Mouse (Mus musculus): ENCODE results near the gene Il34. TPM values are rescaled to one million over a fixed set of nuclear protein-coding genes. Genes with fewer than 3 reads are reported as not detected.

The Il34 gene
- total RNA-seq, 4 experiments from 2014 or later = 4.3 to 8.3 (median 5.9) TPM

DNA sequence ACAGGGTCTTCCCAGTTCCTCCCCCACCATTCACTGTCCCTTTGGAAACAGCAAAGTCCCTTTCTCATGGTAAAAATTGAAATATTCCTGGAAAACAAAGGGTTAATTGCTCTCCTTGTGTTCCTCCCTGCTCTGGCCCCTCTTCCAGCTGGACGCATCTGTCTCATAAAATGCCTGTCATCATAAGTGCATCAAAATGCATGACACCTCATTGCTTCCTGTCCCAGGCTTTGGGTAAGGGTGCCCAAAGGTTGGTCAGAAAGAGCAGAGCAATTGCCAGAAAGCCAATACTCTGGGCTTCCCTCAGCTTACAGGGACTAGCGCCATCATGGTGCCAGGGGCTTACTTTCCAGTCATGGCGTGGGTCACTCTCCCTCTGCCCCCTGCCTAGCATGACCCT, 95.1 kb downstream of the Il34 start:
- DNase-seq (ENCODE audit: low spot score) = no peak

DNA sequence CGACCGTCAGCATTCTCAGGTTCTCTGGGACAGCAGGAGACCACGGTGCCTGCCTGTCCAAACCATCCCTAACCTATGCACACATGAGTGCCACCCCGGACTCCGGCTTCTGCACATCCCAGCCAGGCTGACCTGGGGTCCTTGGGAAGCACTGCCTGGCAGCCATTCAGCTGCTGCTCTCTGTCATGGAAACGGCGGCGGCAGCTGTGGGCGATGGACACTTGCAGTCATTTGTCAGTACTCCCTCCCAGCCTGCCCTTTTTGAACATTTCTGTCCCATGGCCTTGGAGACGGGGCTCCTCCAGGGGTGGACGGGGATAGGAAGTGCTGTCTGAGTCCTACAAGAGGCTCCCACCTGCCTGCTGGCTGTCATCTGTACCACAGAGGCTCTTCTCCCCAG, 97.3 kb downstream of the Il34 start:
- DNase-seq (ENCODE audit: low spot score) = no peak

DNA sequence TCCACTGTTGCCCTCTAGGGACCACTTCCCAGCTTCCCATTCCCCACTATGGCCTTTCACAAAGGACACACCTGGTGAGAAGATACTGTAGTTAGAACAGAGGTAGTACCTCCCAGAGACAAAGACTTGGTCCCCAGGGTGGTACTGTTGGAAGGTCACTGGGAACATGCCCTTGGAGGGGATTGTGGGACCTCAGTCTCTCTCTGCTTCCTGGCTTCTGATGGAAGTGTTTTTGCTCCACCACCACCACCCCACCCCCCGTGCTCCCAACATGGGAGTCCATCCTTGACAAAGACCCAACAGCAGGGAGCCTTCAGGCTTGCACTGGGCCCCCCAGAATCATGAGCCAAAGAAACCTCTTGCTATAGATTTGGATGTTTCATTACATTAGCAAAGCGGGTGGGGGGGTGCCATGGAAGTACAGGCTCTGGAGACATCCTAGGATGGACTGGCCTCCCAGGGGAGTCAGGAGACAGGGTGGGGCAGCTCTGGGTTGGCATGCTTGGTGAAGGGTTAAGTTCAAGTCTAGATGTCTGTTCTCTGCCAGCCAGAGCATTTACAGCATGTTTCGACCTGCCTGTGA, 99.3 kb downstream of the Il34 start:
- no peak for DNase-seq (ENCODE audit: low spot score)

DNA sequence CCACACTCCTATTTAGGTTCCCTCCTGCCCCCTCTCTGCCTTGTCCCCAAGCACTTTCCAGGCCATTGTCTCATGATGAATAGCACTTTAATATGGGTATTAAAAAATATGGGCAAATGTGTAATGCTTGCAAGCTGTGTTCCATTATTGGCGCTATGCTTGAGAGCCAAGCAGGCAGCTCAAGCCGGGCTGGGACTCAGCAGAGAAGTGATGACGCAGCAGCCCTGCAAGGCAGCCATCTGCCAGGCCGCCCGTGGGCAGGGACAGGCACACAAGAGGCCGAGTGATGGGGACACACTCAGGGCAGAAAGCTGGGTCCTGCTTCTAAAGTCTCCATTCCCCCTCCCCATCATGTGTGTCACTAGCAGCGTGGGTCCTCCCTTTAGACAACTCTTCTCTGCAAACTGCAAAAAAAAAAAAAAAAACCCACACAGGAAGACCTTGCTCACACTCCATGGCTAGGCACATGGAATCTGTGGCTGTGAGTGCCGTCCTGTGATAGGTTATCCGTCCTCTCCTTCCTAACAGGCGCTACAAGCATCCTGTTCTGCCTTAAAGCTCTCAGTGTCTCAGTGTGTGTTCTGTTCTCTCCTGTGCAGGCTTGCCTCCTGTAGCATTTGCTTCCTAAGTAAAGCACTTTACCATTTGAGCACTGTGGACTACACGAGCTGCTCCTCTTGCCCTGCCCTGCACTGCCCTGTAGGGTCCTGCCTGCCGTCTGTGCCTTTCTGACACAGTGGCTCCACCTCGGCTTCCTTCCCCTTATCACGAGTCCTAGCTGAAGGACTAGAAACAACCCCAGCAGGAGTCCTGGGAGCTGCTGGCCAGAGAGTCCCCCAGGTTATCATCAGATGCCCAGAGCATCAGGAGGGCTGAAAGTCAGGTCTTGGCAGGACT, 100.1 kb downstream of the Il34 start:
- DNase-seq (ENCODE audit: low spot score) = no peak

DNA sequence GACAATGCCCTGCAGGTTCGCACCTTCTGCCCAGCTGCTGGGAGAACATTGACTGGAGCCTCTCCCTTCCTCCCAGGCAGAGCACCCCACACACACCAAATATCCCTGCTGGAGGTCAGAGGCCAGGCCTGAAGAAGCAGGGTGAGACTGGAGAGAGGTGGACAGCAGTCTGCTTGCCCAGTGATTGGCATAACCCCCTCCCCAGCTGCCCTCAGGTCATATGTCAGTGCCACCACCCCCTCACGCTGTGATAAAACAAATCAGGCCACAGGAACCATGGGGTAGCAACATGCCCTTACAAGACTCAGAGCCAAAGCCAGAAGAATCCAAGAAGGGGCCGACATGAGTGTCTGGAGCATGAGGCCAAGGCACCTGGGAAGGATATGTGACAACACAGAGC, 101.6 kb downstream of the Il34 start:
- DNase-seq (ENCODE audit: low spot score) = no peak

DNA sequence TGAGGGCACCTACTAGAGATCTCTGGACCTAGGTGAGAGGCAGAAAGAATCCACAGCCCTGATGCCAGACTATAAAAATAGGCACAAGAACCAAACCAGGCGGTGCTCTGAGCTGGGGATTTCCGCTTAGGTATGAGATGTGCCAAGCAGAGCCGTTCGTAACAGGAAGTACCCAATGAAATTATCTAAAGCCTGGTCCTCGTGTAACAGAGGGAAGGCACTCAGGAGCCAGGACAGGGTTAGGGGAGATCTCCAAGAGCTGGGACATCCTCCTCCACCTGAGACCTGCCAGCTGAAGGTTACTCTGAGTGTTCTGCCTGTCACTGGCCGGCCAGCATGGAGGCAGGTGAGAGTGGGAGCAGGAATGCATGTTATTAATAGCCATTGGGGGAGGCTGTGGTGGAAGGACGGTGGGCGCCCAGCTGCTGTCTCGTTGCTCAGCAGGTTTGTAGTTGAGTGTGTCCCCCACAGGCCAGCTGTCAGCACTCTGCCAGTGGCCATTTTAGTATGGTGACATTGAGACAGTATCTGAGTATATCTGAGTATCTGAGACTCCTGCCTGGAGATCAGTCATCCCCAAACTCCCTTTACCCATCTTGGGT, 102.2 kb downstream of the Il34 start:
- no peak for DNase-seq (ENCODE audit: low spot score)

DNA sequence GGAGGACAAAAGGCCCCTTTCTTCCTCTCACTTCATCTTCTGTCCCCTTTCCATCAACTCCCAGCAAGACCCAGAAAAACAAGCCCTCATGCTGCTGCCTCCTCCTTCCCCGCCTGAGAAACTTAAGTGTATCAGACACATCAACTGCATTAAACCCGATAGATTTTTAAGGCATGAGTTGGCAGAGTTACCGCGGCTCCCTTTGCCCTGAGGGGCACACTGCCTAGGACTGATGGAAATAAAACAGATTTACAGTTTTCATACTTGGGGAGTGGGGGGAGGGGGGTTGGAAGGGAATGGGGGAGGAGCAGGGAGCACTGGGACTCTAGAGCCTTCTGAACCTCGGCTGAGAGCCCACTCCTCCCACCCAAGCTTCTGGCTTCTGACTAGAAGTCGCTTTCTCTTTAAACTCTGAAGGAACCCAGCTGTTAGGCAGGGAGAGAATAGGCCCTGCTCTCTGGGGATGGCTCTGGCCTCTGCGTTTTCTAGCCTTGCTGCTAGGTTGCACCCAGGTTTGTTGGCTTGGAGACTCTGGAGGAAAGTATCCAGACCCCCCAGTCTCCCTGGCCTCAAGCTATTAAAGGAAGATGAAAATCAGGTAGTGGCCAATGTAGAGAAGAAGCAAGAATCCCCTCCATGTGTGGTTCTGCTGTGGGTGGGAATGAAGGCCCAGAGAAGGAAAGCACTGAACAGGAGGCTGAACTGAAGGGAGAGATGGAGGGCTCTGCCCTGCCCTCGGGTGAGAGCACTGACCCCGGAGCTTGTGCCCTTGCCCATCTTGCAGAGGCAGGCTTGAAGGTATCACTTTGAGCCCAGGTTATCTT, 102.9 kb downstream of the Il34 start:
- DNase-seq (ENCODE audit: low spot score) = no peak

DNA sequence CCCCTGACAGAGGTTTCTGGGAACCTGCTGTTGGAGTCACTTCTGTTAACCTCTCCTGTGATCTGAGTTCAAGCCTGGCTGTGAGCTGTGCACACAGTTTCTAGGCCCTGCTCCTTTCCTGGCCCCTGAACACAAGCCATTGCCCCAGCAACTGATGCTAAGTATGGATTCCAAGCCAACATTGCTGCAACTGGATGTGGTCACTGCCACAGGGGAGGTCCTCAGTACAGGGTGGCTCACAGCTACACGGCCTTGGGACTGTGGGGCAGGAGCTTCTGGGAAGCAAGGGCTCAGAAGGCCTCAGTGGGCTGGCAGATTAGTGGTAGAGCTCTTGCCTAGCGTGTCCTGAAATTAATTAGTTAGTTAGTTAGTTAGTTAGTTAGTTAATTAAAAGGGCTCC, 105.2 kb downstream of the Il34 start:
- DNase-seq (ENCODE audit: low spot score) = no peak

DNA sequence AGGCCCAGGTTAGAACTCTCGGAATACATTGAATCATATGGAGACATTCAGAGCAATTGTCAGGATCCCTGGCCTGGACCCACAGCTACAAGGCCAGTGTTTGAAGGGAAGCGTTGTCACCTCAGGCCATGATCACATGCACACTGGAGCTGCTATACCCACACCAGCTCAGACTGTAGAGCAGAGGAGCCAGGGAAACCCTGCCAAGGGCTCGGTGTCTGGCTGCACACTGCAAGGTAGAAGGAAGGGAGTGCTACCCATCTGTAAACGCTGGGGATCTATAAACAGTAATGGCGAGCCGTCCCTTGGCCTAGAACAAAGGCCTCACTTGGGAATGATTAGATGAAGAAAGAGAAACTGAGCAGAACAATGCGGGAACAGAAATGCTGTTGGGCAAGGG, 106.2 kb downstream of the Il34 start:
- no peak for DNase-seq (ENCODE audit: low spot score)

DNA sequence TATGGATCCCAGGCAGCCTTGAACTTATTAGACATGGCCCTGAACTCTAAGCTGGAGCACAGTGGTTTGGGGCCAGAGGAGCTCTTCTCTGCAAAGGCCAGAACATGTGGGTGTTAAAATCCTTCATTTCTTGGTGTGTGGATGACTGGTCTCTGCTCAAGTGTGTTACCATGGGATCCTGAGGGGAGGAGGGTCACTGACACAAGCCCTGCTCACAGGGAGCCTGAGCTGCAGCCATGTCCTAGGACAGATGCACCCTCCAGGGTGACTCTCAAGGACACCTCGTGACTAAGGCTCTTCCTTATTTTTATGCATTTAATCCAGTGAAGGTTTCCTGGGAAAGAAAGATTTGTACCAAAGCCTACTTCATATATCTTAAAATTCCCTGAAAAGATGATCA, 107.6 kb downstream of the Il34 start:
- DNase-seq (ENCODE audit: low spot score) = no peak

DNA sequence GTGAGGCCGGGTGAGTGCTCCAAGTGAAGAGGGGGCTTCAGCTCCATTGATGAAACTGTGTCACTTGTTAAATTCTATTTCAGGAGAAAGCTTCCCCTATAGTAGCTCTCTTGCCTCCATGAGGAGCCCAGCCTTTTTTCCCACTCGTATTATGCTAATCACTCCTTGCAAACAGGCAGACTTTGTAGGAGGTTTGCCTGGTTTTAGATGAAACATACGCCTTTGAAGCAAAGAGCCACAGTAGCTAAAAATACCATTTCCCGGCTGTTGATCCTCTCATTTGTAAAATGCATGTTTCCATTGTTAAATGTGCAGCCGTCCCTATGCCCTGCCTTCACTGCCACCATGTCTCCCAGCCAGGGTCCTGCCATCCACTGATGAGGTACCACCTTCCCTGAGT, 108.2 kb downstream of the Il34 start:
- DNase-seq (ENCODE audit: low spot score) = no peak

DNA sequence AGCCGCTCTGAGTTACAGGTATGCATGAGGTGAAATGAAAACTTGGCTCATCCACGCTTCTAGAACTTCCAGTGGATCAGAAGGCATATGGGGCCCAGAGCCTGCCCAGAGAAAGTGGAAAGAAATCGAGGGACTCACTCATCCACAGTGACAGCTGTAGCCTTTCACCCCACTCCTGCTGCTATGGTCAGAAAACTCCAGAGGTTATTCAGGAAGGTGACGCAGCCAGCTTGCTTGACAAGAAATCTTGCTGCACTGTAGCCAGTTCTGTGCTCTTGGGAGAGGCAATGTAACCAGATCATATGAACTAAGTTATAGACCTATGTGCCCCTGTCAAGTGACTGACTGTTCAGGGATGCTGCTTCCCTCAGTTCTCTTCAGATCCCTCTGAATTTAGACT, 109.7 kb downstream of the Il34 start:
- no peak for DNase-seq (ENCODE audit: low spot score)

DNA sequence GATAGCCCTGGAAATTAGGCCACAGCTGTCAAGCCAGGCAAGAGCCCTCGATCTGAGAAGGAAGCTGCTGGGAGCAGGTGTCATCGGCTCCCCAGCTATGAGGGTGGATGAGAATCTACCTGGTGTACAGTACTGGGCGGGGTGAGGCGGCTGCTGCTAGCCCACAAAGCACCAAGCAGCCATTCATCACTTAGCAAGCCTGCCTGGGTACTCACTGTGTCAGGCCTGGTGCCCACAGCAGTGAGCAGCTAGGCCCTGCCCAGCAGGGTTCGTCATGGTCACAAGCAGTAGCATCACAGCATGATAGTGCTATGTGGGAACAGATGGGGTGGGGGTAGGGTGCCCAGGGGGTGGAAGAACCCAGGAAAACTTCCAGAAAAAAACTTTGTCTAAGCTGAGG, 110.3 kb downstream of the Il34 start:
- DNase-seq (ENCODE audit: low spot score) = no peak

DNA sequence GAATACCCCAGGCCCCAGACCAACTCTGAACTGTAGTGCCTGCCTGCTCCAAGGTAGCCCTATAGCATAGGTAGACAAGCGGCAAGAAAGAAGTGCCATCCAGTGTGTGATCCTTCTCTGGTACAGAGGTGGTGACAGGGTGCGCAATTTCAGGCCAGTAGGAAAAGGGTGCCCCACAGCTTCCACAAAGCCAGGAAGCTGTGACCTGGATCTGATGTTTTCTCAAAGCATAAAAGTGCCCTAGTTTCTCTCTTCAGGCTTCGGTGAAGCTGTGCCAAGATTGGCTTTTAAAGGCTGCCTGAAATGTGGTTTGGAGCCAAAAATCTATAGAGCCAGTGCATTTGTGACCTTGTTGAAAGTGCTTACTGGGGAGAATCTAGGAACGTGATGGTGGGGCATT, 110.9 kb downstream of the Il34 start:
- DNase-seq (ENCODE audit: low spot score) = no peak

DNA sequence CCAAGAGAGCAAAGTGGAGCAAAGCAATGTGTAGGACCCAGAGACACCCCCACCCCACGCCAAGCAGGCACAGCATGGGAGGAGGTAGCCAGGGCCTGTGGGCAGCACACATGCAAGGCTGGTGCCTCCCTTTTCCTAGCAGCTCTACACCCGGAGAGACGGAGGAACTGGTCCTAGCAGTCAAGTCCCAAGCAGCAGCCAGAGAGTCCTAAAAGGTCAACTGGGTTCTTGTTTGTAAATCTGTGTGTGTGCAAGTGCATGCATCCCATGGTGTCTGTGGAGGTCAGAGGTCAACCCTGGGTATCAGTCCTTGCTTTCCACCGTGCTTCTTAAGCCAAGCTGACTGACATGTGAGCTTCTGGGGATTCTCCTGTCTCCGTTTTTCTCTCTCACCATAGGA, 111.5 kb downstream of the Il34 start:
- no peak for DNase-seq (ENCODE audit: low spot score)

Other genes starting within 250 kb of the Il34 start
- gene Vac14, start 187.3 kb downstream of the Il34 start, total RNA-seq (2022) = 10 to 100 TPM; 14.0 to 18.3 (median 16.3) TPM
- 10 to 100 TPM; 37.7 to 46.3 (median 39.9) TPM for gene Mtss1l, start 84.4 kb downstream of the Il34 start, total RNA-seq (2022)
- 10 to 100 TPM; 63.3 to 69.4 (median 65.2) TPM for gene Cog4, start 40.7 kb upstream of the Il34 start, total RNA-seq (2022)
- 10 to 100 TPM; 33.5 to 38.7 (median 36.1) TPM for gene Sf3b3, start 40.9 kb upstream of the Il34 start, total RNA-seq (2022)
- gene Fuk, start 96.6 kb upstream of the Il34 start, total RNA-seq (2022) = 1 to 10 TPM; 4.5 to 5.4 (median 4.6) TPM
- 10 to 100 TPM; 21.3 to 25.4 (median 24.1) TPM for gene St3gal2, start 114.0 kb upstream of the Il34 start, total RNA-seq (2022)
- 10 to 100 TPM; 30.7 to 37.3 (median 35.3) TPM for gene Ddx19a, start 191.9 kb upstream of the Il34 start, total RNA-seq (2022)
- gene Ddx19b, start 225.8 kb upstream of the Il34 start, total RNA-seq (2022) = 10 to 100 TPM in 3 of 4 experiments, 1 to 10 TPM in 1; 9.8 to 11.9 (median 10.9) TPM
- gene Aars, start 227.2 kb upstream of the Il34 start, total RNA-seq (2022) = 10 to 100 TPM; 32.2 to 33.5 (median 33.0) TPM

Measured in heart, adult 8-10 months (tissue).